ENCODE assay signal across 26 mouse cellular contexts in genomic region chr15:9429843-9430242, GRCm38 (mm10). TPM values are rescaled to one million over a fixed set of nuclear protein-coding genes. Genes with fewer than 3 reads are reported as not detected.
DNase-seq lines count a peak whose midpoint lies in the region; ATAC-seq and TF ChIP-seq lines count a peak whose summit lies in the region.
"Had no signal": no experiment of that assay in that cellular context is flagged by ENCODE, and none has a peak within 500 bp of the region (broad histone marks: within the 10 kb centered on the region; RNA-seq: fewer than 3 reads in every experiment).

No protein-coding gene starts in this region.

- no peaks in the 10 kb centered on the region for H3K27me3 ChIP-seq in lung, postnatal 0 days (replicated peaks; ENCODE audit: insufficient read depth, low read length)
- H3K27me3 ChIP-seq: hindbrain, embryonic 12.5 days; hindbrain, embryonic 15.5 days had no signal

- H3K4me1 ChIP-seq in bone marrow macrophage, adult 2 months (ENCODE audit: control insufficient read depth, insufficient read depth, low read length) = peaks cover 17% of the 10 kb centered on the region
- no peaks in the 10 kb centered on the region for H3K4me1 ChIP-seq in lung, postnatal 0 days (ENCODE audit: insufficient read depth, low read depth, low read length)
- H3K4me1 ChIP-seq: hindbrain, embryonic 12.5 days; hindbrain, embryonic 15.5 days had no signal

- H3K4me2 ChIP-seq in lung, postnatal 0 days (replicated peaks; ENCODE audit: low read depth, low read length) = no peak overlapping the region
- H3K4me2 ChIP-seq: heart, embryonic 11.5 days; hindbrain, embryonic 12.5 days; hindbrain, embryonic 15.5 days had no signal

- H3K4me3 ChIP-seq in bone marrow macrophage, adult 2 months (ENCODE audit: insufficient read depth, low read length) = no peak overlapping the region
- no peak overlapping the region for H3K4me3 ChIP-seq in lung, postnatal 0 days (ENCODE audit: low read depth, low read length)
- H3K4me3 ChIP-seq: gastrocnemius, adult 2 months; heart, adult 2 months; hindbrain, embryonic 12.5 days; hindbrain, embryonic 15.5 days had no signal

- no peaks in the 10 kb centered on the region for H3K36me3 ChIP-seq in lung, postnatal 0 days (ENCODE audit: insufficient read depth, low read length)
- H3K36me3 ChIP-seq: hindbrain, embryonic 12.5 days; hindbrain, embryonic 15.5 days had no signal

- intact Hi-C loops in left cerebral cortex, postnatal 25 days (cut with DNase I) = no loop called here

- WGBS in lung, postnatal 0 days = 89% methylated on average over 3 of the region's 3 CpGs

- TF ChIP-seq CTCF in bone marrow macrophage, adult 2 months (IDR thresholded peaks at IDR 0.05; ENCODE audit: low read depth, low read length) = no peak
- TF ChIP-seq CTCF in lung, postnatal 0 days (IDR thresholded peaks at IDR 0.05) = no peak

- H3K9ac ChIP-seq in lung, postnatal 0 days (replicated peaks; ENCODE audit: low read depth) = no peak overlapping the region
- H3K9ac ChIP-seq: forebrain, postnatal 0 days; hindbrain, embryonic 12.5 days; hindbrain, embryonic 15.5 days had no signal

- no peak for TF ChIP-seq POLR2A in bone marrow macrophage, adult 2 months (IDR thresholded peaks at IDR 0.05; ENCODE audit: borderline replicate concordance, low read depth, low read length)

- peak; percentile 16 to 17 for DNase-seq in B cell, adult 2 months
- no peak for DNase-seq in left cerebral cortex, adult 9 months (ENCODE audit: low spot score in 2 of 2)
- no peak for DNase-seq in lung, postnatal 0 days (ENCODE audit: low spot score)
- no peak for DNase-seq in left cerebral cortex, postnatal 25 days (ENCODE audit: low spot score in 2 of 2)
- no peak for DNase-seq in heart, adult 11 months
- DNase-seq: adrenal gland, adult 2 months; adrenal gland, postnatal 14 days; cerebellum, adult 11-12 months; cerebellum, adult 8-10 months; cerebellum, postnatal 10 days; cerebellum, postnatal 36 days; forebrain, postnatal 0 days; gastrocnemius, adult 2 months; gastrocnemius, postnatal 14 days; heart, adult 2 months had no signal

- no peaks in the 10 kb centered on the region for H3K9me3 ChIP-seq in lung, postnatal 0 days (ENCODE audit: low read length)
- H3K9me3 ChIP-seq: hindbrain, embryonic 12.5 days; hindbrain, embryonic 15.5 days had no signal

- ATAC-seq in megakaryocyte, adult 5-6 weeks (ENCODE audit: poor library complexity, severe bottlenecking) = peak; percentile 89
- ATAC-seq in neutrophil, adult 5-6 weeks (ENCODE audit: extremely low read depth, insufficient number of reproducible peaks, low FRiP score, poor library complexity, severe bottlenecking) = peak; percentile 73; the same call in 1 of the 2 replicates
- ATAC-seq in lung, postnatal 0 days = no peak
- ATAC-seq: forebrain, embryonic 14.5 days; forebrain, postnatal 0 days had no signal

- TF ChIP-seq EP300 in lung, postnatal 0 days (IDR thresholded peaks at IDR 0.05) = no peak

- H3K27ac ChIP-seq in bone marrow macrophage, adult 2 months (ENCODE audit: insufficient read depth, low read depth, low read length) = peak overlapping the region; percentile 7; the same call in 1 of the 2 replicates
- H3K27ac ChIP-seq in lung, postnatal 0 days (ENCODE audit: low read length) = no peak overlapping the region
- H3K27ac ChIP-seq: gastrocnemius, adult 2 months; heart, adult 2 months; hindbrain, embryonic 12.5 days; hindbrain, embryonic 15.5 days had no signal

RNA-seq across cellular contexts. Expression of gene Capsl, which starts 6.0 kb away (rescaled TPM):
- not detected in 2 replicates for polyA plus RNA-seq in bone marrow macrophage, adult 2 months (2012; ENCODE audit: insufficient read depth, insufficient read length, missing spikeins)
- 0.18 and 0.45 TPM in 2 replicates for total RNA-seq in megakaryocyte, adult 5-6 weeks (2015)
- 0.37 and 0.95 TPM in 2 replicates for total RNA-seq in megakaryocyte, adult 5-6 weeks (2017)
- not detected in 2 replicates for total RNA-seq in neutrophil, adult 5-6 weeks (2017)
- 22.1 and 24.2 TPM in 2 replicates for polyA plus RNA-seq in lung, postnatal 0 days (2015; fragmentation: Nextera tagmentation; extraction: Ambion mirVana)
- 1 to 10 TPM; 1.3 to 2.5 TPM for total RNA-seq in left cerebral cortex, postnatal 25 days (2021)
- total RNA-seq: adrenal gland, adult 2 months; adrenal gland, postnatal 14 days; gastrocnemius, adult 2 months; gastrocnemius, postnatal 14 days; gastrocnemius, postnatal 4 days; heart, adult 2 months; heart, postnatal 25 days; MEL had no signal
- polyA plus RNA-seq: adrenal gland, adult 2 months; heart, postnatal 0 days had no signal

Comparison
In these comparisons a context has a peak if more than half of its experiments do, and no peak if none do; other contexts are left out.
1. DNase-seq: peak in B cell, adult 2 months (2 of 2); none in left cerebral cortex, adult 9 months (0 of 2), lung, postnatal 0 days (single experiment), left cerebral cortex, postnatal 25 days (0 of 2) and heart, adult 11 months (single experiment).